Mouse (Mus musculus) limb, embryonic 12.5 days (tissue): ENCODE results near the gene Rab37. TPM values are rescaled to one million over a fixed set of nuclear protein-coding genes. Genes with fewer than 3 reads are reported as not detected.

Experiments used
- ATAC-seq: fragments of 200-750 bp; cut with Nextera tagmentation; 2 replicates; pipeline ENCODE4 v1.8.0; 2017; ENCODE audit warnings: low read depth, moderate TSS enrichment; ENCODE audit not compliant: insufficient number of reproducible peaks, insufficient read depth, low FRiP score, low TSS enrichment
- H3K27ac ChIP-seq: fragments of 300-500 bp; sonication (generic); 2 replicates; pipeline ENCODE4 v1.5.1; 2016; ENCODE audit warnings: mild to moderate bottlenecking, moderate library complexity
- H3K27me3 ChIP-seq: fragments of 300-500 bp; sonication (generic); 2 replicates; pipeline ENCODE4 v1.6.1; 2016; ENCODE audit warnings: mild to moderate bottlenecking, moderate library complexity
- H3K36me3 ChIP-seq: fragments of 300-500 bp; sonication (generic); 2 replicates; pipeline ENCODE4 v1.6.1; 2016; ENCODE audit warnings: mild to moderate bottlenecking, moderate library complexity
- H3K4me1 ChIP-seq: fragments of 300-500 bp; sonication (generic); replicated peaks from 2 replicates; pipeline ENCODE4 v1.6.1; 2016
- H3K4me2 ChIP-seq: fragments of 300-500 bp; sonication (generic); 2 replicates; pipeline ENCODE4 v1.6.1; 2016; ENCODE audit warnings: mild to moderate bottlenecking, moderate library complexity
- H3K4me3 ChIP-seq: fragments of 300-500 bp; sonication (generic); replicated peaks from 2 replicates; pipeline ENCODE4 v1.5.1; 2016; ENCODE audit warnings: mild to moderate bottlenecking
- H3K9ac ChIP-seq: fragments of 300-500 bp; sonication (generic); replicated peaks from 2 replicates; pipeline ENCODE4 v1.6.1; 2016; ENCODE audit warnings: mild to moderate bottlenecking, moderate library complexity
- H3K9me3 ChIP-seq: fragments of 300-500 bp; sonication (generic); 2 replicates; pipeline ENCODE4 v1.6.1; 2016; ENCODE audit warnings: mild to moderate bottlenecking, moderate library complexity
- WGBS: fragments of 180-500 bp; shearing (Covaris S2); methylation state at CpG from one replicate; pipeline ENCODE4 v1.1.7; 2016; 5-methylcytosine and 5-hydroxymethylcytosine counted together
- polyA plus RNA-seq: library from polyadenylated mRNA; unstranded; fragments of >200 nt; fragmentation: Nextera tagmentation; extraction: Ambion mirVana; gene quantifications from 2 replicates; pipeline ENCODE4 v1.2.1, GENCODE M21; 2016

Gene Rab37
- polyA plus RNA-seq, 1 experiment from 2014 or later: 1.4 TPM

DNA sequence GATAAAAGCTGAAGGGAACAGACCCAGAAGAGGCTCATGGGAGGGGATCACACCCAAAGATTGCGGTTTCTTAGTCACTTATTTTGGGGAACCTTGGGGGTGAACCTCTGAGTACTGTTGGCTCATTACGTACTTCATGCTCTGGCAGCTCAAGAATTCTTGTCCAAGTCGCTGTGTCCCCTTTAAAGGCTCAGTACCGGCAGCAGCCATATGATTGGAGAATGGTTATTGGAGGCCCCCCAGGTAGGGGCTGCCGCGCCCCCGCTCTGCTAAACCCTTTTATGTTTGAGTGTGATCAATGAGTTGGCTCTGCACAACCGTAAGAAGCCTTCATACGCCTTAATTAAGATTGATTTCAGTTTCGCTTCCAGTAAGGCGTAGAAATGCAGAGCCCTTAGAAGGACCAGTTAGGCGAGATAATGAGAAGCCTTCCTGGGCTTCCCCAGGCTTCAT, 107.7 kb downstream of the Rab37 start:
- H3K36me3 ChIP-seq: peaks cover 31% of the 10 kb centered on the region
- no peak overlapping the region for H3K27ac ChIP-seq
- no peak for ATAC-seq
- no peak overlapping the region for H3K4me3 ChIP-seq
- WGBS: 31% methylated on average over 12 of the region's 12 CpGs
- no peaks in the 10 kb centered on the region for H3K9me3 ChIP-seq
- H3K4me1 ChIP-seq: no peaks in the 10 kb centered on the region
- no peak overlapping the region for H3K4me2 ChIP-seq
- no peak overlapping the region for H3K9ac ChIP-seq
- peaks cover 9% of the 10 kb centered on the region for H3K27me3 ChIP-seq

DNA sequence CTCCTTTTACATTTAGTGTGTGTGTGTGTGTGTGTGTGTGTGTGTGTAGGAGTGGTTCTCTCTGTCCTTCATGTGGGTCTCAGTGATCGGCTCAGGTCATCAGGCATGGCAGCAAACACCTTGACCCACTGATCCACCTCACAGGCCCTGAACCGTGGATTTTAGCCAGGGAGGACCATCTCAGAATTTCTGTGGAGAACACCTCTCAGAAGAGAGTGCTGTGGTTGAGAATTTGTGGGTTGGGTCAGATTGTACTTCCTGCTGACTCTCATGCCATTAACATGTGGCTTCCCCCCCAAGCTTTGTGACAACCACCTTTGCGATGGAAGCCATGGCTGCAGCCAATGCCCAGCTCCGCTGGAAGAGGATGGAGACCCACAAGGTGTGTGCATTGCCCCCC, 109.3 kb downstream of the Rab37 start:
- no peak overlapping the region for H3K27ac ChIP-seq
- H3K9me3 ChIP-seq: no peaks in the 10 kb centered on the region
- no peak overlapping the region for H3K9ac ChIP-seq
- peaks cover 38% of the 10 kb centered on the region for H3K36me3 ChIP-seq
- no peak overlapping the region for H3K4me3 ChIP-seq
- 98% methylated on average over 4 of the region's 4 CpGs for WGBS
- H3K27me3 ChIP-seq: peaks cover 13% of the 10 kb centered on the region
- no peak for ATAC-seq
- no peaks in the 10 kb centered on the region for H3K4me1 ChIP-seq
- H3K4me2 ChIP-seq: no peak overlapping the region

DNA sequence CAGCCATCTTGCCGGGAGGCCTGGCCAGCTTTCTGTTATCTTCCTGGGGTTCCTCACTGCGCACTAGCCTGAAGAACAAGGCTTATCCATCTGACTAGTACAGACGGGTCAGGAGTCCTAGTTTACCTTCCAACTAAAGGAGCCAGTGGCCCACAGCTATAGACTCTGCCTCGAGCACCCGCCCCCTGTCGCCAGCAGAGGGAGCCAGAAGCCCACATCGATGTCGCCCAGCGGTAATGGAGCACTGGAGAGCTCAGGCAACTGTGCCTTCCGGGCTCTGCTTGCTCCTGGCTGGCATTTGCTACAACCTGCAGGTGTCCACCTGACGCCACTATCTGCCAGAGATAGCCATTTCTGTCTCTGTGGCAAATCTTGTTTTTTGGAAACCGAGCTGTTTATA, 111.1 kb downstream of the Rab37 start:
- Histone ChIP-seq H3K4me3 (no peak overlapping the region), H3K4me2 (no peak overlapping the region), H3K27ac (no peak overlapping the region), H3K9ac (no peak overlapping the region), H3K36me3 (peaks cover 52% of the 10 kb centered on the region), H3K4me1 (no peaks in the 10 kb centered on the region), H3K27me3 (peaks cover 17% of the 10 kb centered on the region), H3K9me3 (no peaks in the 10 kb centered on the region)
- WGBS: 16% methylated on average over 12 of the region's 12 CpGs
- 0 out of 2 replicates have a peak, but pooled peaks have one; percentile 52 for ATAC-seq

DNA sequence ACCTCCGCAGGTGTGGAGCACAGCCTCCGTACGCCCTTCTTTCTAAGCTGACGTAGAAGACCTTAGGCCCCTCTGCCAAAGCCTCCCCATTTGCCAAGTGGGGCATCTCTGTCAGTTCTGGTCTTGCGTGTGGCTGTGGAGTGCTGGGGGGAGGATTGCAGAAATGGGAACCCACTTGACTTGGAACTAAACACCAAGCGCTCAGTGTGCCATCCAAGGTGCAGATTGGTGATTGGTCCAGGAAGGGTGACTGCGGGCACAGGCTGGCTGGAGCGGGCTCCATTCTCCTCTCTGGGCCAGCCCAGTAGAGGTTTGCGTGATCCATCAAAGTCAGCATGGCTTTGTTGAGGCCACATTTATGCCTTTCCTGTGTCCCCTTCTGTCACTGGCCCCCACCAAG, 111.5 kb downstream of the Rab37 start:
- Histone ChIP-seq H3K36me3 (peaks cover 52% of the 10 kb centered on the region), H3K27ac (no peak overlapping the region), H3K9me3 (no peaks in the 10 kb centered on the region), H3K4me2 (no peak overlapping the region), H3K9ac (no peak overlapping the region), H3K4me1 (no peaks in the 10 kb centered on the region), H3K4me3 (no peak overlapping the region), H3K27me3 (peaks cover 17% of the 10 kb centered on the region)
- 96% methylated on average over 9 of the region's 9 CpGs for WGBS
- ATAC-seq: no peak

DNA sequence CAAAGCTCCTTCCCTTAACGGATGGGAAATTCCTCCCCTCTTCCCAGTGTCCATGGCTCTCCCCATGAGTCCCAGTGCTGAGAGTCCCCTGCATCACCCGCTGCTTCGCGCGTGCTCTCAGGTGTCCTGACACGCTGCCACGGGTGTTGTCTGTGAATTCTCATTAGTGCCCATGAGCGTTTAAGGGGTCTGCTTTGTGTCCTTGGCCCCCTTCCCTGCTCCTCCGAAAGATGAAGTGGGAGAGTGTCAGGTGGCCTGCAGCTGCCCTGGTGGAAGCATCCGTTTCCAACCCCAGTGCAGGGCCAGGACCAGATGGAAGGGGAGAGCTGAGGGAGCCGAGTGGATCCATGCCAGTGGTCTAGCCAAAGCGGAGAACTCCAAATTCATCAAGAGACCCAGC, 116.9 kb downstream of the Rab37 start:
- no peak for ATAC-seq
- no peaks in the 10 kb centered on the region for H3K9me3 ChIP-seq
- peaks cover 47% of the 10 kb centered on the region; the same call in 1 of the 2 replicates for H3K36me3 ChIP-seq
- H3K4me2 ChIP-seq: no peak overlapping the region
- WGBS: 79% methylated on average over 12 of the region's 12 CpGs
- peaks cover 14% of the 10 kb centered on the region for H3K4me1 ChIP-seq
- H3K27me3 ChIP-seq: peaks cover 12% of the 10 kb centered on the region
- no peak overlapping the region for H3K4me3 ChIP-seq
- no peak overlapping the region for H3K9ac ChIP-seq
- no peak overlapping the region for H3K27ac ChIP-seq

DNA sequence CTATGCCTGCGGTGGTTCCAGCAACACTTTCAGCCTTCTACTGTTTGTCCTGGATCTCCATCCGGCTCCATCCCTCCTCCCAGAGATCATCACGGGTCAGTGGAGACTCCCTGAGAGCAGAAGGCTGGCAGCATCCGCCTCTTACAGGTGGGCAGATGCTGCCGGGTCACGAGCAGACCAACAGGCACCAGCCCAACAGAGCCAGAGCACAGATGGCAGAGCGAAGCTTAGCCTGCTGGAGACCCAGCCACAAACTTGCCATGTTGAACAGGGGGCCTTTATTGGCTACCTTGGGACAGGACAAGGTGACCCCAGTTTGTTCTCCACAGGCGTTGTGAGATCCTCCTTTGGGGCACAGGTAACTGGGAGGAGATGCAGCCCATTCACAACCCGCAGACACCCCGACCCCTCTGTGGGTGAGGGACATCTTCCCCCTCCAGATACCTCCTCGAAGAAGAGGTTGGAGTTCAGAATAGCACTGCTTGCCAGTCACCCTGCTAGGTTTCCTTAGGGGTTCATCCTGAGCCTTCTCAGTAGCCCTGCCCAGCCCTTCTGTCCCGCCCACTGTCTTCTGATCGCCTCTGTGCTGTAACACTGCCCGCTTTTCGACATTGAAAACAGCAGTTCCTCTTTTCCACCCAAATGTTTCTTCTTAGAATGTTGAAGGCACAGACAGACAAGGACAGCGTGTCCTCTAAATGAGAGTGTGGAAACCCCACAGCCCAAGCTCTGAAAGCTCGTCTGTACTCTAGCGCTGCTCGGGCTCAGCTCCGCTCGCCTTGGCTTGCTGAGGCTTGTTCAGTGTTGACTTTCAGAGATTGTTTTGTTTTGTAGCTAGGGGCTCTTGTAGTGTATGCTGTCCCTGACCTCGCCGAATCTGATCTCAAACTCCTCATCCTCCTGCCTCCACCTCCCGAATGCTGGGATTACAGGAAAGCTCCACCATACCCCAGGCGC, 117.8 kb downstream of the Rab37 start:
- Histone ChIP-seq H3K27me3 (peaks cover 8% of the 10 kb centered on the region; the same call in 1 of the 2 replicates), H3K4me1 (peaks cover 14% of the 10 kb centered on the region), H3K27ac (no peak overlapping the region), H3K36me3 (peaks cover 46% of the 10 kb centered on the region; the same call in 1 of the 2 replicates), H3K4me2 (no peak overlapping the region), H3K4me3 (no peak overlapping the region), H3K9me3 (no peaks in the 10 kb centered on the region), H3K9ac (0 out of 2 replicates have a peak overlapping the region, but pooled peaks have one; percentile 8)
- no peak for ATAC-seq
- 80% methylated on average over 25 of the region's 25 CpGs for WGBS

DNA sequence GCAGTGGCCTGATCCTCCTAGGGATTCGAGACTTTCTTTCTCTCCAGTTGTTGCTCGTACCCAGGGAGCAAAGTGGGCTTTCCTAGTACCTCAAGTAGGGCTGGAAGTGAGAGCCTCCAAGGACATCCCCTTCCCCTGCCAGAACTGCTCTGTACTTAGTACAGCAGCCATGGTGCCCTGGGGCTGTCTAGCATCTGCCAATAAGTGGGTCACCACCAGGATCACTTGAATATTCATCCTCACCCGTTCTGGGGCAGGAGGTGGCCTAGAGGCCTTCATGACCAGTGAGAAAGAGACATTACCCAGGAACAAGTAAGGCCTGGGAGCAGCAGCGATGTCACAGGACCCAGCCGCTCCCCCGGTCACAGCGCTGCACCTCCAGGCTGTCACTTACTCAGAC, 118.7 kb downstream of the Rab37 start:
- Histone ChIP-seq H3K4me1 (peaks cover 17% of the 10 kb centered on the region), H3K9me3 (no peaks in the 10 kb centered on the region), H3K27me3 (peaks cover 8% of the 10 kb centered on the region; the same call in 1 of the 2 replicates), H3K4me3 (no peak overlapping the region), H3K9ac (peak overlapping the region; percentile 8; the same call in 1 of the 2 replicates), H3K4me2 (no peak overlapping the region), H3K27ac (no peak overlapping the region), H3K36me3 (peaks cover 45% of the 10 kb centered on the region; the same call in 1 of the 2 replicates)
- ATAC-seq: no peak
- WGBS: 73% methylated on average over 7 of the region's 7 CpGs

Other genes with a start within 250 kb of the Rab37 start
- gene Gprc5c, start 240.3 kb upstream of the Rab37 start, polyA plus RNA-seq: 50.7 and 53.8 TPM in 2 replicates
- 0.70 and 0.88 TPM in 2 replicates for gene Cd300a, start 201.4 kb upstream of the Rab37 start, polyA plus RNA-seq
- gene Cd300lb, start 157.0 kb upstream of the Rab37 start, polyA plus RNA-seq: not detected in 2 replicates
- gene Cd300c, start 122.3 kb upstream of the Rab37 start, polyA plus RNA-seq: not detected in 2 replicates
- 0.10 TPM in 1 of 2 replicates, not detected in the other for gene Cd300ld, start 101.5 kb upstream of the Rab37 start, polyA plus RNA-seq
- gene Cd300c2, start 89.6 kb upstream of the Rab37 start, polyA plus RNA-seq: 0.73 and 0.83 TPM in 2 replicates
- gene Cd300ld2, start 75.2 kb upstream of the Rab37 start, polyA plus RNA-seq: not detected in 2 replicates
- not detected in 2 replicates for gene Cd300ld4, start 64.4 kb upstream of the Rab37 start, polyA plus RNA-seq
- not detected in 2 replicates for gene Cd300ld5, start 53.7 kb upstream of the Rab37 start, polyA plus RNA-seq
- not detected in 2 replicates for gene Cd300ld3, start 43.0 kb upstream of the Rab37 start, polyA plus RNA-seq
- gene Cd300e, start 29.3 kb upstream of the Rab37 start, polyA plus RNA-seq: not detected in 2 replicates
- gene Cd300lf, start 42.6 kb downstream of the Rab37 start, polyA plus RNA-seq: 0.26 TPM in 2 replicates
- gene Slc9a3r1, start 71.9 kb downstream of the Rab37 start, polyA plus RNA-seq: 23.9 and 25.0 TPM in 2 replicates
- gene Tmem104, start 96.1 kb downstream of the Rab37 start, polyA plus RNA-seq: 5.8 and 8.2 TPM in 2 replicates
- gene Nat9, start 96.4 kb downstream of the Rab37 start, polyA plus RNA-seq: 17.8 and 23.6 TPM in 2 replicates
- gene Grin2c, start 175.8 kb downstream of the Rab37 start, polyA plus RNA-seq: 0.09 and 0.21 TPM in 2 replicates
- gene Fdxr, start 185.6 kb downstream of the Rab37 start, polyA plus RNA-seq: 13.2 and 16.1 TPM in 2 replicates
- gene Fads6, start 206.2 kb downstream of the Rab37 start, polyA plus RNA-seq: 0.10 and 0.15 TPM in 2 replicates
- 0.56 TPM in 1 of 2 replicates, not detected in the other for gene Otop2, start 215.7 kb downstream of the Rab37 start, polyA plus RNA-seq
- gene Ush1g, start 230.6 kb downstream of the Rab37 start, polyA plus RNA-seq: not detected in 2 replicates
- gene Otop3, start 243.3 kb downstream of the Rab37 start, polyA plus RNA-seq: not detected in 2 replicates